Mouse (Mus musculus) forebrain, embryonic 11.5 days (tissue): ENCODE results near the gene Tnrc6b. TPM values are rescaled to one million over a fixed set of nuclear protein-coding genes. Genes with fewer than 3 reads are reported as not detected.
A peak's percentile ranks its signal among the peaks of the same experiment; 100 is the strongest.

Experiments
- ATAC-seq: fragments of 200-750 bp; cut with Nextera tagmentation; replicated peaks from 2 replicates; pipeline ENCODE4 v1.8.0; 2017; ENCODE audit warnings: moderate TSS enrichment; ENCODE audit not compliant: low FRiP score
- DNase-seq: peaks from one replicate; pipeline ENCODE4 v3.0.0-alpha.2; 2017; ENCODE audit warnings: low spot score
- H3K27ac ChIP-seq: fragments of 300-500 bp; sonication (generic); 2 replicates; pipeline ENCODE4 v1.5.1; 2014; ENCODE audit warnings: low read depth, low read length
- H3K27me3 ChIP-seq: fragments of 300-500 bp; sonication (generic); 2 replicates; pipeline ENCODE4 v1.6.1; 2014; ENCODE audit warnings: mild to moderate bottlenecking, low read length, mixed read lengths; ENCODE audit not compliant: control insufficient read depth, insufficient read depth
- H3K36me3 ChIP-seq: fragments of 300-500 bp; sonication (generic); 2 replicates; pipeline ENCODE4 v1.6.1; 2014; ENCODE audit warnings: mild to moderate bottlenecking, low read length, moderate library complexity, mixed read lengths; ENCODE audit not compliant: control insufficient read depth, insufficient read depth
- H3K4me1 ChIP-seq: fragments of 300-500 bp; sonication (generic); replicated peaks from 2 replicates; pipeline ENCODE4 v1.6.1; 2014; ENCODE audit warnings: low read length, mixed read lengths; ENCODE audit not compliant: control insufficient read depth, insufficient read depth
- H3K4me2 ChIP-seq: fragments of 300-500 bp; sonication (generic); 2 replicates; pipeline ENCODE4 v1.6.1; 2014; ENCODE audit warnings: low read depth, mild to moderate bottlenecking, low read length, moderate library complexity, mixed read lengths; ENCODE audit not compliant: severe bottlenecking
- H3K4me3 ChIP-seq: fragments of 300-500 bp; sonication (generic); 2 replicates; pipeline ENCODE4 v1.5.1; 2014; ENCODE audit warnings: low read depth, low read length
- H3K9ac ChIP-seq: fragments of 300-500 bp; sonication (generic); 2 replicates; pipeline ENCODE4 v1.6.1; 2014; ENCODE audit warnings: low read length
- H3K9me3 ChIP-seq: fragments of 300-500 bp; sonication (generic); 2 replicates; pipeline ENCODE4 v1.6.1; 2016; ENCODE audit warnings: low read length, mixed read lengths; ENCODE audit not compliant: control insufficient read depth
- WGBS: fragments of 180-500 bp; shearing (Covaris S2); extraction: QIAGEN DNeasy Blood & Tissue Kit; methylation state at CpG from one replicate; pipeline ENCODE4 v1.1.7; 2014; 5-methylcytosine and 5-hydroxymethylcytosine counted together
- polyA plus RNA-seq: library from polyadenylated mRNA; unstranded; fragments of >200 nt; fragmentation: Nextera tagmentation; extraction: Ambion mirVana; gene quantifications from 2 replicates; pipeline ENCODE4 v1.2.1, GENCODE M21; 2014

Tnrc6b gene
- polyA plus RNA-seq, 1 experiment from 2014 or later: 23.3 TPM

DNA sequence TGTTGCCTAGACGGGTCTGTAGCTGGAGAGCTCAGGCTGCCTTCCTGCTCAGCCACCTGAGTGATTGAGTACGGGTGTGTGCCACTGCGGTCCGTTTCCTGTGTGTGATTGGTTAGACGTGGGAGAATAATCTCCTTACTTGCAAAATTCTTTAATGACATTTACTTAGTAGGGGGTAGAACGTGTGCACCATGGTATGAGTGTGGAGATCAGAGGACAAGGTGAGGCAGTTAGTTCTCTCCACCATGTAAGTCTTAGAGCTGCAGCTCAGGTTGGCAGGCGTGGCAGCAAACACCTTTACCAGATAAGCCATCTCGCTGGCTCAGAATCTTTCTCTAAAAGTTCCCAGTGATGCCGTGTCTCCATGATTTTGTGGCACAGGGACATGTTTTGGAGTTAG is 242.9 kb downstream of the Tnrc6b start:
- no peak overlapping the region for H3K27ac ChIP-seq
- H3K36me3 ChIP-seq: peaks cover 14% of the 10 kb centered on the region
- no peaks in the 10 kb centered on the region for H3K27me3 ChIP-seq
- DNase-seq (no peak), ATAC-seq (no peak)
- H3K4me3 ChIP-seq: no peak overlapping the region
- no peak overlapping the region for H3K4me2 ChIP-seq
- peaks cover 6% of the 10 kb centered on the region; the same call in 1 of the 2 replicates for H3K4me1 ChIP-seq
- 94% methylated on average over 9 of the region's 9 CpGs for WGBS
- no peak overlapping the region for H3K9ac ChIP-seq
- H3K9me3 ChIP-seq: no peaks in the 10 kb centered on the region

DNA sequence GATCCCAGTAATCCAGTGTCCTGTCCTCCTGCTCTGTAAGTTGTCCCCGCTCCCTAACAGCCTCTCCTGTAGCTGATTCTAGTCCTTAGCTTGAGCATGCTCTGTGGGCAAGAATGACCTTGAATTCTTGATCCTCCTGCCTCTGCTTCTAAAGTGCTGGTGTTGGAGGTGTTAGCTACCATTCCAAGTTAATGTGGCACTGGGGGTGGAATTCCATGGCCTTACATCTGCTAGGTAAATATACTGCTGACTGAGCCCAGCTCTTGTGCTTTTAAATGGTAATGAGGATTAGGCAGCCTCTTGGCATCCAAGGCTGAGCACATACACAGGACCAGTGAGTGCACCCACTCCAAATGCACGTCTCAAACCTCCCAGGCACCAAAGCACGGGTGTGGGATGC is 243.7 kb downstream of the Tnrc6b start:
- no peaks in the 10 kb centered on the region for H3K27me3 ChIP-seq
- H3K27ac ChIP-seq: no peak overlapping the region
- 0 out of 2 replicates have a peak, but pooled peaks cover 2% of the 10 kb centered on the region for H3K4me1 ChIP-seq
- H3K36me3 ChIP-seq: peaks cover 14% of the 10 kb centered on the region
- WGBS: 64% methylated on average over 3 of the region's 3 CpGs
- no peak overlapping the region for H3K9ac ChIP-seq
- H3K4me2 ChIP-seq: no peak overlapping the region
- no peak overlapping the region for H3K4me3 ChIP-seq
- no peaks in the 10 kb centered on the region for H3K9me3 ChIP-seq
- no peak for ATAC-seq
- no peak for DNase-seq

DNA sequence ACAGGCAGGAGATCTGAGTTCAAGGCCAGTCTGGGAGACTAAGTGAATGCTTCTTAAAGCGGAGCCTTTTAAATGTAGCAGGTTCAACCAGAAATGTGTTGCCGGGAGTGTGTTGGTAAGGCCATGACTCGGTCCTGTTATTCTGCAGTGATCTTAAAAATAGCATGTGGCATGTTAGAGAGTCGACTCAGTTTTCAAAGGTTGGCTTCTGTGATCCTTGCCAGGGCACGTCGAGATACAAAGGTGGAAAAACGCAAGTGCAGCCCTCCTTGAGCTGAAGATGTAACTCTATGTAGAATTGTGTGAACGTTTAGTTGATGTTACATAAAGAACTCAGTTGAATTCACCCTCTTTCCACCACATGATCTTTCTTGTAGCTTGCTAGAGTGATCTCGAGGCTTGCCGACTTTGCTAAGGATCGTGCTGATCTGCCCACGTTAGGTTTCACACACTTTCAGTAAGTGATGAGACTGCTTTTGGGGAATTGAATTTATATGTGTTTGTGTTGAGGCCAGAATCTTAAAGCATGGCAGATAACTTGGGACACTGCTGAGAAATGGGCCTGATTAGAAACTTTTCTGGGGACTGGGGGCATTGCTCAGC is 244.8 kb downstream of the Tnrc6b start:
- Histone ChIP-seq H3K9ac (no peak overlapping the region), H3K4me3 (no peak overlapping the region), H3K9me3 (no peaks in the 10 kb centered on the region), H3K4me1 (no peaks in the 10 kb centered on the region), H3K27ac (no peak overlapping the region), H3K4me2 (no peak overlapping the region), H3K27me3 (no peaks in the 10 kb centered on the region), H3K36me3 (peaks cover 18% of the 10 kb centered on the region)
- WGBS: 96% methylated on average over 12 of the region's 12 CpGs
- DNase-seq: no peak
- ATAC-seq: no peak

DNA sequence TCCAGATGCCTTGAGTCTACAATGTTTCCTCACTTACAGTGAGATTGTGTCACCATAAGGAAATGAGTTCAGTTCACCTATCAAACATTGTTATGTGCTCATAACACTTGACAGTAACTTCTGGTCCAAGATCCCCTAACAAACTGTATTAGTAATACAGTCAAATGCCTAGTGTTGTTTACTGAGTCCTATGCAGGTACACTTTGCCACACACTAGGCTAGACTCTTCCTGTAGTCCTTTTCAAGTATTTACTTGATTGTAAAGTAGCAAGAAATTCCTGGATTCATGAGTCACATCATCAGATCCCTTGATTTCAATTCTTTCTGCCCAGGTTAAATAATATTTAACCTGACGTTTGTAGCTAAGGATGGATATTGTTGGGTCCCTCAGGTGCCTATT is 258.3 kb downstream of the Tnrc6b start:
- ATAC-seq: no peak
- peaks cover 30% of the 10 kb centered on the region for H3K36me3 ChIP-seq

DNA sequence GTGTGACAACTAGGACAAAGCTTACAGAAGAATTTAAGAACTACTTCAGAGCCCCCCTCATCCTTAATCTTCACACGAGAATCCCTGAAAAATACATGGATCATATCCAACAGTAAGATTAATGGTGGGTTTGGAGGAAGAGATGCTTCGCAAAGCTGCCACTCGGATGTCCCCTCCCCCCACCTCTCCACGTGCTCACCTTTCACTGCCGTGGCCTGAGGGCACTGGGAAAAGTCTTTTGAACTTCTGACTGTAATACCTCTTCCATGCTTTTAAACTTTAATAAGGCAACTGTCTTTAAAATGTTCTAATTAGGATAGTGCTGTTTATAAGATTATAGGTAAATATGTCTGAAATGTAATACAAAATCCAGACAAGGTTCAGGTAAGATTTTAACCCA is 263.2 kb downstream of the Tnrc6b start:
- no peak overlapping the region for H3K4me3 ChIP-seq
- H3K4me2 ChIP-seq: no peak overlapping the region
- H3K27ac ChIP-seq: no peak overlapping the region
- no peaks in the 10 kb centered on the region for H3K9me3 ChIP-seq
- DNase-seq (no peak), ATAC-seq (no peak)
- H3K4me1 ChIP-seq: no peaks in the 10 kb centered on the region; the same call in 1 of the 2 replicates
- 63% methylated on average over 5 of the region's 5 CpGs for WGBS
- peaks cover 9% of the 10 kb centered on the region; the same call in 1 of the 2 replicates for H3K36me3 ChIP-seq
- H3K27me3 ChIP-seq: no peaks in the 10 kb centered on the region
- no peak overlapping the region for H3K9ac ChIP-seq

More for the DNA sequence above, 258.3 kb downstream of the Tnrc6b start:
- DNase-seq: no peak
- 87% methylated on average over 1 of the region's 1 CpGs for WGBS
- no peaks in the 10 kb centered on the region for H3K9me3 ChIP-seq
- H3K4me2 ChIP-seq: no peak overlapping the region
- H3K4me1 ChIP-seq: no peaks in the 10 kb centered on the region
- H3K4me3 ChIP-seq: no peak overlapping the region
- H3K27ac ChIP-seq: no peak overlapping the region
- H3K9ac ChIP-seq: no peak overlapping the region
- no peaks in the 10 kb centered on the region for H3K27me3 ChIP-seq

DNA sequence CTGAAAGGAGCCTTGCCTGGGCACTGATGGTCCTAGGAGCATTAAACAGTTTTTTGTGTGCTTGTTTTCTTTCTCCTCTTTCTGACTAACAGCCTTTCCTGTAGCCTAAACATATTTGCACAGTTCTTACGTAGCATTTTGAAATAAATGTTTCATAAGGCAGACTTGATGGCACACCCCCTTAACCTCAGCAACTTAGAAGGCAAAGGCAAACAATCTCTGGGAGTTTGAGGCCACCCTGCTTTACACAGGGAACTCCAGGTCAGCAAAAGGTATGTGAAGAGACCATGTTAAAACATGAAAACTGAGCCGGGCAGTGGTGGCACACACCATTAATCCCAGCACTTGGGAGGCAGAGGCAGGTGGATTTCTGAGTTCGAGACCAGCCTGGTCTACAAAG is 264.6 kb downstream of the Tnrc6b start:
- Histone ChIP-seq H3K9ac (no peak overlapping the region), H3K4me3 (no peak overlapping the region), H3K4me1 (no peaks in the 10 kb centered on the region; the same call in 1 of the 2 replicates), H3K27me3 (no peaks in the 10 kb centered on the region), H3K27ac (no peak overlapping the region), H3K4me2 (no peak overlapping the region), H3K36me3 (no peaks in the 10 kb centered on the region), H3K9me3 (no peaks in the 10 kb centered on the region)
- ATAC-seq (no peak), DNase-seq (no peak)
- 90% methylated on average over 3 of the region's 3 CpGs for WGBS

DNA sequence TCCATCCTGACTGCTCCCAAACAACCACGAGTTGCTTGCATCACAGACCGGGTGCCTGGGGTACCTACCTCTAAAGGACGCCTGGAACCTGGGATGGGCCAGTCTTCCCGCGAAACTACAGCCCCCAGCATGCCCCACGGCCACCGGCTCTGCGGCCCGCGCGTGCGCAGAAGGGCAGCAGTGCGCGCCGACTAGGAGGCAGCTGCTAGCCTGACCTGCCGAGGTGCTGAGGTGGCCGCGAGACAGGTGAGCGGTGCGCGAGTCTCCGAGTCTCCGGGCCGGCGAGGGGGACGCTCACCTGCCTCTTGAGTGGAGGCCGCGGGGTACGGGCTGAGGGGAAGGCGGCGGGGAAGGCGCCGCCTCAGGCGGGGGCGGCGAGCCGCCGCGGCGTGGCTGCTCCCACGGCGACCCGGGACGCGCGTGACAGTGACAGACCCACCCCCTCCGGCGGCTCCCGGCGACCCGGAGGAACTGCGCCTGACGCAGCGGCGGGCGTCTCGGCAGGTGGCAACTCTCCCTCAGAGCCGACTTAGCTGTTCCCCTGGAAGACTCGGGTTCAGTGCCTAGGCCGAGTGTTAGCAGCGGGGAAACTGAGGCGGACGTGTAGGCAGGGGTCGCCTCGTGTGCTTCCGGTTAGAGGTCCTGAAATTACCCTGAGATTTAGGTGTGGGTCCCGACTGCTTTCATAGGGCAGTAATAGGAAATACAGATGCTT is 266.7 kb downstream of the Tnrc6b start, which contains the start of gene Sgsm3:
Gene Sgsm3, plus strand, starts transcription at position 146 of the 715 bp plus-strand sequence.
- 2% methylated on average over 54 of the region's 67 CpGs for WGBS
- no peaks in the 10 kb centered on the region for H3K9me3 ChIP-seq
- no peaks in the 10 kb centered on the region for H3K27me3 ChIP-seq
- H3K4me3 ChIP-seq: peak within 1 kb of the TSS; percentile 88
- H3K27ac ChIP-seq: no peak within 1 kb of the TSS
- peak within 1 kb of the TSS; percentile 79 for H3K9ac ChIP-seq
- H3K36me3 ChIP-seq: no peaks in the 10 kb centered on the region
- DNase-seq (peak; percentile 93), ATAC-seq (peak; percentile 87)
- H3K4me1 ChIP-seq: no peaks in the 10 kb centered on the region; the same call in 1 of the 2 replicates
- H3K4me2 ChIP-seq: peak within 1 kb of the TSS; percentile 83

DNA sequence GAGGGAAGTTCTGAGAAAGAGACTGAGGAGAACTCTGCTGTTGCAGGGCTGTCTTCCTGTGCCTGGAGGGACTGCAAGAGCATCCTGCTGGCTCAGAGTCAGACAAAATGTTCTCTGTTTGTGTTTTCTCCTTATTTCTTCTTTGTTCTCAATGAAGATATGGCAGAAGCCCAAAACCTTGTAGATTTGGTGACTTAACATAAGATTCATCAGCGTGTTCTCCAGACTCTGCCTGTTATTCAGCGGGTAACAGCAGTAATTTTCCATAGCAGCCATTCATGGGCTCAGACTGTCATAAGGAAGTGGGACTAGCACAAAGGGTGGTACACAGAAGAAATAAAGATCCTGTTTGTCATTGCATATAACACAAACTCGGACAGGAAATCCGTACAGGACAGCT is 268.5 kb downstream of the Tnrc6b start:
- no peaks in the 10 kb centered on the region for H3K36me3 ChIP-seq
- DNase-seq (no peak), ATAC-seq (no peak)
- H3K27me3 ChIP-seq: no peaks in the 10 kb centered on the region
- H3K4me3 ChIP-seq: no peak overlapping the region
- 90% methylated on average over 4 of the region's 4 CpGs for WGBS
- no peak overlapping the region for H3K9ac ChIP-seq
- H3K4me2 ChIP-seq: no peak overlapping the region
- H3K9me3 ChIP-seq: no peaks in the 10 kb centered on the region
- no peaks in the 10 kb centered on the region; the same call in 1 of the 2 replicates for H3K4me1 ChIP-seq
- no peak overlapping the region for H3K27ac ChIP-seq
